Mouse (Mus musculus): Measurements from ENCODE around the gene Mmp11. TPM values are rescaled to one million over a fixed set of nuclear protein-coding genes. Genes with fewer than 3 reads are reported as not detected.

The Mmp11 gene
- polyA plus RNA-seq, 1 experiment from 2014 or later = 9.9 TPM

GRCm38 (mm10) chr10:75897373-75897772 is 38.9 kb downstream of the Mmp11 start:
- Histone ChIP-seq H3K27ac (replicated peaks) (no peak overlapping the region), H3K4me1 (replicated peaks; ENCODE audit: control insufficient read depth, insufficient read depth) (peaks cover 3% of the 10 kb centered on the region; the same call in 1 of the 2 replicates), H3K9me3 (ENCODE audit: control insufficient read depth, low read length) (no peaks in the 10 kb centered on the region), H3K36me3 (ENCODE audit: control insufficient read depth, insufficient read depth, low read length) (peaks cover 15% of the 10 kb centered on the region), H3K27me3 (ENCODE audit: control insufficient read depth, insufficient read depth, low read length) (no peaks in the 10 kb centered on the region), H3K9ac (ENCODE audit: low read length) (no peak overlapping the region), H3K4me3 (ENCODE audit: low read depth, low read length) (no peak overlapping the region), H3K4me2 (replicated peaks; ENCODE audit: low read depth) (no peak overlapping the region)
- TF ChIP-seq EP300 (optimal IDR thresholded peaks at IDR 0.05) (no peak), CTCF (IDR thresholded peaks at IDR 0.05; ENCODE audit: low read depth) (peak; percentile 90)
- ATAC-seq (ENCODE audit: low FRiP score, low TSS enrichment) = no peak
- WGBS = 29% methylated on average over 6 of the region's 6 CpGs
- DNase-seq (ENCODE audit: low spot score) = peak; percentile 72

DNA sequence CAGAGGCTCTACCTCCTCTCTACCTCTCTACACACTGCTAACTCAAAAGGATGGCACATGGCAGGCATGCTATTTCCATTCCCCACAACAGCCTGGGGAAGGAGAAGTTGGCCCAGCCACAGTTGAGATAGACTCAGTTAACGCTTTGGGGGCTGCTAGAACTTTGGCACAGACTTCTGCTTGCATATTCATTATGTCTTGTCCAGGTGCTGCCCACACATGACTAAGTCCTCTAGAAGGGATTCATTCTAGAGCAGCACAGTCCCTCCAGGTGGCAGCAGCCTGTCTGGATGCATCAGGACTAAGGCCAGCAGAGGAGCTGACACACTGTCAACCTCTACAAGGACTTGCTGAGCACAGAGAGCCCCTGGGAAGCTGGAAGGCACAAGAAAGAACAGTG is 40.1 kb downstream of the Mmp11 start:
- no peak for DNase-seq (ENCODE audit: low spot score)
- 93% methylated on average over 1 of the region's 1 CpGs for WGBS
- no peak for TF ChIP-seq EP300 (optimal IDR thresholded peaks at IDR 0.05)
- no peak for TF ChIP-seq CTCF (IDR thresholded peaks at IDR 0.05; ENCODE audit: low read depth)
- Histone ChIP-seq H3K4me2 (replicated peaks; ENCODE audit: low read depth) (no peak overlapping the region), H3K9me3 (ENCODE audit: control insufficient read depth, low read length) (no peaks in the 10 kb centered on the region), H3K27me3 (ENCODE audit: control insufficient read depth, insufficient read depth, low read length) (no peaks in the 10 kb centered on the region), H3K9ac (ENCODE audit: low read length) (no peak overlapping the region), H3K27ac (replicated peaks) (no peak overlapping the region), H3K4me1 (replicated peaks; ENCODE audit: control insufficient read depth, insufficient read depth) (peaks cover 3% of the 10 kb centered on the region; the same call in 1 of the 2 replicates), H3K36me3 (ENCODE audit: control insufficient read depth, insufficient read depth, low read length) (peaks cover 15% of the 10 kb centered on the region), H3K4me3 (ENCODE audit: low read depth, low read length) (no peak overlapping the region)
- ATAC-seq (ENCODE audit: low FRiP score, low TSS enrichment) = no peak

GRCm38 (mm10) chr10:75895730-75896129 is 40.6 kb downstream of the Mmp11 start:
- 92% methylated on average over 5 of the region's 5 CpGs for WGBS
- DNase-seq (ENCODE audit: low spot score) = no peak

GRCm38 (mm10) chr10:75894601-75895000 is 41.7 kb downstream of the Mmp11 start:
- H3K9ac ChIP-seq (ENCODE audit: low read length) = no peak overlapping the region
- no peak for DNase-seq (ENCODE audit: low spot score)
- no peak overlapping the region for H3K27ac ChIP-seq (replicated peaks)
- 72% methylated on average over 6 of the region's 6 CpGs for WGBS
- H3K4me3 ChIP-seq (ENCODE audit: low read depth, low read length) = no peak overlapping the region
- no peaks in the 10 kb centered on the region for H3K27me3 ChIP-seq (ENCODE audit: control insufficient read depth, insufficient read depth, low read length)
- H3K36me3 ChIP-seq (ENCODE audit: control insufficient read depth, insufficient read depth, low read length) = peaks cover 15% of the 10 kb centered on the region
- peaks cover 3% of the 10 kb centered on the region; the same call in 1 of the 2 replicates for H3K4me1 ChIP-seq (replicated peaks; ENCODE audit: control insufficient read depth, insufficient read depth)
- no peak overlapping the region for H3K4me2 ChIP-seq (replicated peaks; ENCODE audit: low read depth)
- no peaks in the 10 kb centered on the region for H3K9me3 ChIP-seq (ENCODE audit: control insufficient read depth, low read length)
- ATAC-seq (ENCODE audit: low FRiP score, low TSS enrichment) = no peak
- TF ChIP-seq CTCF (IDR thresholded peaks at IDR 0.05; ENCODE audit: low read depth) (no peak), EP300 (optimal IDR thresholded peaks at IDR 0.05) (no peak)

More at GRCm38 (mm10) chr10:75895730-75896129, 40.6 kb downstream of the Mmp11 start:
- Histone ChIP-seq H3K27ac (replicated peaks) (no peak overlapping the region), H3K4me1 (replicated peaks; ENCODE audit: control insufficient read depth, insufficient read depth) (peaks cover 3% of the 10 kb centered on the region; the same call in 1 of the 2 replicates), H3K9me3 (ENCODE audit: control insufficient read depth, low read length) (no peaks in the 10 kb centered on the region), H3K4me3 (ENCODE audit: low read depth, low read length) (no peak overlapping the region), H3K36me3 (ENCODE audit: control insufficient read depth, insufficient read depth, low read length) (peaks cover 15% of the 10 kb centered on the region), H3K27me3 (ENCODE audit: control insufficient read depth, insufficient read depth, low read length) (no peaks in the 10 kb centered on the region), H3K9ac (ENCODE audit: low read length) (no peak overlapping the region), H3K4me2 (replicated peaks; ENCODE audit: low read depth) (no peak overlapping the region)
- TF ChIP-seq EP300 (optimal IDR thresholded peaks at IDR 0.05) = no peak
- no peak for TF ChIP-seq CTCF (IDR thresholded peaks at IDR 0.05; ENCODE audit: low read depth)
- no peak for ATAC-seq (ENCODE audit: low FRiP score, low TSS enrichment)

GRCm38 (mm10) chr10:75893089-75893750 is 43.1 kb downstream of the Mmp11 start, which contains the start of gene Derl3:
Derl3 (plus strand) TSS chr10:75893413.
- DNase-seq (ENCODE audit: low spot score) = peak; percentile 98
- peak within 1 kb of the TSS; percentile 38 for H3K4me3 ChIP-seq (ENCODE audit: low read depth, low read length)
- H3K4me2 ChIP-seq (replicated peaks; ENCODE audit: low read depth) = peak within 1 kb of the TSS; percentile 74
- peak within 1 kb of the TSS; percentile 59 for H3K9ac ChIP-seq (ENCODE audit: low read length)
- no peaks in the 10 kb centered on the region for H3K9me3 ChIP-seq (ENCODE audit: control insufficient read depth, low read length)
- H3K36me3 ChIP-seq (ENCODE audit: control insufficient read depth, insufficient read depth, low read length) = peaks cover 15% of the 10 kb centered on the region
- TF ChIP-seq EP300 (optimal IDR thresholded peaks at IDR 0.05) (no peak), CTCF (IDR thresholded peaks at IDR 0.05; ENCODE audit: low read depth) (no peak)
- H3K27me3 ChIP-seq (ENCODE audit: control insufficient read depth, insufficient read depth, low read length) = no peaks in the 10 kb centered on the region
- H3K4me1 ChIP-seq (replicated peaks; ENCODE audit: control insufficient read depth, insufficient read depth) = 0 out of 2 replicates have a peak, but pooled peaks cover under 1% of the 10 kb centered on the region
- WGBS = 1% methylated on average over 41 of the region's 51 CpGs
- no peak within 1 kb of the TSS; the same call in none of the 2 replicates for H3K27ac ChIP-seq (replicated peaks)
- peak; percentile 100 for ATAC-seq (ENCODE audit: low FRiP score, low TSS enrichment)
